Mouse (Mus musculus): ENCODE data around the gene Slc31a1.

GRCm38 (mm10) chr4:62395806-62396205 is 35.3 kb downstream of the Slc31a1 start:
- TF ChIP-seq EP300 (IDR thresholded peaks at IDR 0.05; ENCODE audit: low read depth) (no peak), CTCF (IDR thresholded peaks at IDR 0.05; ENCODE audit: low read depth) (no peak)
